Mouse (Mus musculus) thymus, postnatal 25 days (tissue): Measurements from ENCODE around the gene Rgs11.
"Not testable (repeated sequence)": the region's sequence is repeated elsewhere in the genome, so short reads cannot be mapped to it uniquely, and the experiment has no call there.

Source experiments
- DNase-seq: peaks from one replicate; pipeline ENCODE4 v3.0.0; 2022

The Rgs11 gene

DNA sequence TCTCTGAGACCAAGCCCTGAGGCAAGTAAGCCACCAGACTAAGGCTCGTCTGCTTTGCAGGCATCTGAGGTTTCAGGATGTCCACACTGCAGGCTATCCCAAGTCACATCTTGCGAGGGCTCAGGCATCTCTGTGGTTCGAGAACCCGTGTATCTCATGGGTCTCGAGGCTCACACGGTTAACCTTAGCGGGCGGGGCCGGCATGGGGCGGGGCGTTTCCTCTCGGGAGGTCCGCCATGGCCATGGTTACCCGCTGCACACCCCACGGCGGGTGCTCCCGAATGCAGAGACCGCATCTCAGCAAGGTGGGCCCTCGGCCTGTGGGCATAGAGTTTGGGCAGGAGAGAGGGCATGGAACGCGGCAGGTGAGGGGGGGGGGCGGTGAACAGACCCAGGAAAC, at the start of gene Rgs11:
Rgs11 (plus strand) TSS at position 215 of the 400 bp plus-strand sequence.
- peak; percentile 46 for DNase-seq

DNA sequence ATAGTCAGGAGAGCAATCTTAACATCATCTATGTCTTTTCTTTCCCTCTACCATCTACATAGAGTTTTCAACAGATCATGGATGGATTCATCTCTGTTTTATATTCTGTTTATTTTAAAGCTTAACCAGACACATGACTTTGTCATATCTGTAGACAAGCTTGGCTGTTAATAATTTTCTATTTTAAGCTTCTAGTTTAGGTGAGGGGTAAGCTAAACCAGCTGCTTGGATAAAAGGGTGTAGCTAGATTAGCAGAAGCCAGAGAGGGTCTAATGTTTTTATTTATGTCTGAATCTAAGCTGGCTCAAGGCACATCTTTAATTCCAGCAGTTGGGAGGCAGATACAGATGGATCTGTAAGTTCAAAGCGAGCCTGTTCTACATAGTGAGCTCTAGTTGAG, 40.0 kb upstream of the Rgs11 start:
- no peak for DNase-seq

DNA sequence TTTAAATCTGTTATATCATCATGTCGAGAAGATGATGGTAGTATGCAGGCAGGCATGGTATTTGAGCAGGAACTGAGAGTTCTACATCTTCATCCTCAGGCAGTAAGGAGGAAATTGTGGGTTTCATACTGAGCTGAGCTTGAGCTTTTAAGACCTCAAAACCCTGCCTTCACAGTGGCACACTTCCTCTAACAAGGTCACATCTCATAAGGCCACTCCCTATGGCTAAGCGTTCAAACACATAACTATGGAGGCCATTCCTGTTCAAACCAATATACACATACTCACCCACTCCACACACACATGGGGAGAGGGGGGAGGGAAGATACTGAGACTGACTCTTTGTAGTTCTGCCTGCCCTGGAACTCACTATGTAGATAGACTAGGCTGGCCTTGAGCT, 34.7 kb upstream of the Rgs11 start:
- DNase-seq = peak; percentile 40

DNA sequence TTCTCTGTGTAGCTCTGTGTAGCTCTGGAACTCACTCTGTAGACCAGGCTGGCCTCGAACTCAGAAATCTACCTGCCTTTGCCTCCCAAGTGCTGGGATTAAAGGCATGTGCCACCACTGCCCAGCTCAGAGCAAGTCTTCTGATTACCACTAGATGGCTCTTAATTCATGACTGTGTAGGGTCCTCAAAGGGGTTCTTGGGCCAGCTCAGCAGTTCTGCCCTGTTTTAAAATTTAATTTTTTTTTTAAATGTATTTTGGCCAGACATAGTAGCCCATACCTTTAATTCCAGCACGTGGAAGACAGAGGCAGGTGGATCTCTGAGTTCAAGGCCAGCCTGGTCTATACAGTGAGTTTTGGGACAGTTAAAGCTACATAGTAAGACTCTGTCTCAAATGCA, 27.5 kb upstream of the Rgs11 start:
- not testable (repeated sequence) for DNase-seq

DNA sequence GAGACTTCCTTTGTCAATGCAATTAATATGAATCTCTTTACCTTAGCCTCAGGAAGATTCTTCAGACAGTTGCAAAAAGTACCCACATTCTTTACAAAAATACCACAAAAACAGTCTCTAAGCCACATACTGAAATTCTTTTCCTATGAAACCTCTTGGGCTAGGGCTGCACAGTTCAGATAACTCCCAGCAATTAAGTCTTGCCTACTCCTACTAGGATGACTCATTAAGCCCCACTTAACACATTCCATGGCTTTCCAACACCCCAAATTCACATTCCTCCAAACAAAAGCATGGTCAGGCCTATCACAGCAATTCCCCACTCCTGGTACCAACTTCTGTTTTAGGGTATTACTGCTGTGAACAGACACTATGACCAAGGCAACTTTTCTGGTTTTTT, 24.1 kb upstream of the Rgs11 start:
- DNase-seq = no peak

DNA sequence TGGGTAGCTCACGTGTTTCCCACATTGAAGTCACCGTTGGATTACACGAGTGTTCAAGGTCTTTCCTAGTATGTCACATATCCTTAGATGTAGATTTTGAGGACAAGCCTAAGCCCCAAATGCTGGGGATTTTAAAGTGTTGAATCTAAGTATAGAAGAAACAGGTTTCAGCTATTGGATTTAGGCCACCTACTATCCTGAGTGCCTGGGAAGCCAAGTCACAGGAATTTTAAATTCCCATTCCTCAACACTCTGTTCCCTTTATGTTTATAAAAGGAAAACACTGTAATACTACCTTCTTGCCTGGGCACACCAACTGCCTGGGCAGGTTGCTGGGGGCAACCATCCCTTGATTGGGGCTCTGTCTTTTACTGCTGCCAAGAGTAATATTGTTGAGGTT, 21.6 kb upstream of the Rgs11 start:
- no peak for DNase-seq

DNA sequence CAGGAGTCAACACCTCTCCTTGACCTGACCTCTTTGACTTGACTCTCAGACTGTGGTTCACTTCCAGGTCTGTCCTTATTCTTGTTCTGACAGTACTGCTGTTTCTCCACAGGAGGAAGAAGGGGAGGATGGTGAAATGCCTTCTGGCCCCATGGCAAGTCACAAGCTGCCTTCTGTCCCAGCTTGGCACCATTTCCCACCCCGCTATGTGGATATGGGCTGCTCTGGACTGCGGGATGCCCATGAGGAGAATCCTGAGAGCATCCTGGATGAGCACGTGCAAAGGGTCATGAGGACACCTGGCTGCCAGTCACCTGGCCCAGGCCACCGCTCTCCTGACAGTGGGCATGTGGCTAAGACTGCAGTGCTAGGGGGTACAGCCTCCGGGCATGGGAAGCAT, 15.2 kb upstream of the Rgs11 start:
- no peak for DNase-seq

DNA sequence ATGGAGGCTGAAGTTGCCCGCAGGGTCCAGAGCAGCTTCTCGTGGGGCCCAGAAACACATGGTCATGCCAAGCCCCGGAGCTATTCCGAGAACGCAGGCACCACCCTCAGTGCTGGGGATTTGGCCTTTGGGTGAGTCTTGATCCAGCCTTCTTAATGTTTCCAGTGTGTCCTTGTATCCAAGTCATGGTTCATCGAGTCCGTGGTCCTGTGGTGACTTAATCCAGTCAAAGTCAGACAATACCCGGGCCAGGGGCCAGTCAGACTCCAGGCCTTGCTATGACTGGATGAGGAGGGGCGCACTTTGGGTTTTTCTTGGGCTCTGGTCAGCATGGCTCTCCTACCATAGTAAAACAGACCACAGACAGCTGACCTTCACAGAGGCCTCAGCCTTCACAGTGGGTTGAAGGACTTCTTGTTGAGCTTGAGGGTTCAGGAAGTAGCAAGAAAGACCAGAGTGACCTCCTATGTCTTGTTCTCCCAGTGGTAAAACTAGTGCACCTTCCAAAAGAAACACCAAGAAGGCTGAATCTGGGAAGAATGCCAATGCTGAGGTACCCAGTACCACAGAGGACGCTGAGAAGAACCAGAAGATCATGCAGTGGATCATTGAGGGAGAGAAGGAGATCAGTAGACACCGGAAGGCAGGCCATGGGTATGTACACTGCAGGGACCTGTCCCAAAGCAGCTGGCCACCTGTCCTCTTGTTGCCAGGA, 14.5 kb upstream of the Rgs11 start:
- no peak for DNase-seq

DNA sequence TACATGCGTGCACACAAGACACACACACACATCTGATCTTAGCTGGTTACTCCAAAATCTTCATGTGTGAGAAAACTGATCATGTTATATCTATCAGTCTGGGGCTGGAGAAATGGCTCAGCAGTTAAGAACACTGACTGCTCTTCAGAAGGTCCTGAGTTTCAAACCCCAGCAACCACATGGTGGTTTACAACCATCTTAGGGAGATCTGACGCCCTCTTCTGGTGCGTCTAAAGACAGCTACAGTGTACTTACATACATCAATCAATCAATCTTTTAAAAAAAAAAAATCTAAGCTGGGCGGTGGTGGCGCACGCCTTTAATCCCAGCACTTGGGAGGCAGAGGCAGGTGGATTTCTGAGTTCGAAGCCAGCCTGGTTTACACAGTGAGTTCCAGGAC, 11.3 kb upstream of the Rgs11 start:
- DNase-seq = not testable (repeated sequence)

DNA sequence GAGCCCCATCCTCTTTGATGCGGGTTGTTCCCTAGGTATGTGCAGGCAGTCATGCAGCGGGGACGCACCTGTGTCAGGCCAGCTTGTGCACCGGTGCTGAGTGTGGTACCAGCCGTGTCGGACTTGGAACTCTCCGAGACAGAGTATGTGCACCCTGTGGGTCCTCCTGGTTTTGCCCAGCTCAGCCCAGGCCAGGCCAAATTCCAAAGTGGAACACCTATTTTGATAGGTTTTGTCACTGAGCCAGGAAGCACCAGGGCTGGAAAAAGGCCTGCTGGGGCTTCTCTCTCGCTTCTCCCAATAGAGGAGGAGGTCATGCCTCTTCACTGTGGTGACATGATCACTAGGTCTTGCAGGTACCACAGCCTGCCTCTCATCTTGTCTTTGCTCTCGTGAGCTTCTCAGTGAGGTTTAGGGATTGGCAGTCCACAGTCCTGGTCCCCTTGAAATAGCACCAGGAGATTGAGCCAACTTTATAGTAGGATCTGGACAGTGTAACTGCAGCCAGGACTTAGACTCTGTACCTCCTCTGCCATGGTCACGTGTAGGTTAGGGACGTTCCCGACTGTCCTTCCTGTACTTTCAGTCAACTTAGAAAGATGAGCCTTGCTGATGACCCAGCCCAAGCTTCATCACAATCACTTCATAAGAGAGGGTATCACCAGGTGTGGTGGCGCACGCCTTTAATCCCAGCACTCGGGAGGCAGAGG, 10.1 kb upstream of the Rgs11 start:
- no peak for DNase-seq

DNA sequence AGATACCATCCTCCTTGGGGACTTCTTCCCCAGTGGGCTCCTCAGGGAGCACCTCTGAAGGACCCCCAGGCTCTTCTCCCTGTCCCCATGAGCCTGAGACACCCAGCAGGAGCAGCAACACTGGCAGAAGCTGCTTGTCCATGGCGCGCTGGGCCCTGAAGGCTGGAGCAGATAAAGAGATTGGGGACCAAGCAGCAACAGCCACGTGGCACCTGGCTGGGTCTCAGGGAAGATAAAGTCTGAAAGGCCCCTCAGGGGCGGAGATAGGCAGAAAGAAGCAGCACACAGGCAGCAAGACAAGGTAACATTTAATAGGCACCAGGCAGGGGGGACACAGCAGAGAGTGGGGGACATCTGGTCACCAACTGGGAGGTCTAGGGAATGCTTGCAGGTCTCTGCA, 3.9 kb upstream of the Rgs11 start, which contains the start of gene Pdia2:
Pdia2 (minus strand) TSS at position 196 of the 400 bp plus-strand sequence.
- no peak for DNase-seq

DNA sequence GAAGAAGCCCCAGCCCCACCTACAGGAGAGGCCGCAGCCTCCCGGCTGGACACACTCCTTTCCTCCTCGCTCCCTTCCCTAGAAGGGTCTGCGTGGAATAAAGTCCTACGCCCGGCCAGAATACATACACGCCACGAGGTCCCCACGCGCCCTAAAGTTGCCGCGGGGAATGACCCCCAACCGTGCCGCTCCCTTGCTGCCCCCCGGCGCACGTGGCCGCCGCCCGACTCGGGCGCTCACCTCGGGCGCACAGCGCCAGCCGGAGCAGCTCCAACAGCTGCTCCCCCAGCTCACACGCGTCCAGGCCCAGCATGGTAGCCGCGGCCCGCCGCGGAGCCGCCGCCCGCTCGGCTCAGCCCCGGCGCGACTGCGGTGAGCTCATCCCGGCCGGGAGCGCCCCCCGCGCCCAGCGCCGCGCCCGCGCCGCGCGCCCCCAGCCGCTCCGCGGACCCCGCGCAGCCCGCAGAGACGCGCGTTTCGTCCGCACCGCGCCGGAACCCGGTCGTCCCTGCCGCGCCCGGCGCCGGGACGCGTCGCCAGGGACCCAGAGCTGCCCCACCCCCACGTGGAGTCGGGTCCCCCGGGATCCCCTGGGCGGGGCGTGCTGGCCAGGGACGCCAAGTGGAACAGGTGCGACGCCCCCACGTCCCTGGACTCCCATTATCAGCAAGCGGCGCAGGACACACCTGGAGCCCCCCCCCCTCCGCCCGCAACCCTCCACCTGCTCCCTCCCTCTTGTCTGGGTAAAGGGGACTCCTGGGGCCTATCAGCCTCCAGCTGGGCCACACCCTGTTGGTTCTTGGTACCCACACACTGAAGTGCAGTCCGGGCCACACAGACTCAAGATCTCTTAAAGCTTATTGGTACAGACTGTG, 1.7 kb upstream of the Rgs11 start:
- peak; percentile 6 for DNase-seq

DNA sequence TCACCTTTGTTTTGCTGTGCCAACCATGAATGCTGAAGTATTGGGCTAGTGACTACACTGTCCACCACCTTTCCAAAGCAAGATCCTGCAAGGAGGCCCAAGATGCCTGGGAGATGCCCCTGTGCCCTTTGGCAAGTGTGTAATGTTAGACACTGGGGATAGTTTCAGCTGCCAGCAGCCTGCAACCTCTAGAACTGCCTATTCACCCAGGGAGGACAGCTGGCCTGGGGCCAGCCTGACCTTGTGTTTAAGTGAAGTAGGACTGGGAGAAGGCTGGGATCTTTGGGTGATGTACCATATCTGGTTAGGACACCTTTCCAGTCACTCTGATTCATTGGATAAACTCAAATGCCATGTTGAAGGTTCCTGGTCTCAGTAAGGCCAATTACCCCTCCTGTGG, 753 bp upstream of the Rgs11 start:
- DNase-seq = no peak

DNA sequence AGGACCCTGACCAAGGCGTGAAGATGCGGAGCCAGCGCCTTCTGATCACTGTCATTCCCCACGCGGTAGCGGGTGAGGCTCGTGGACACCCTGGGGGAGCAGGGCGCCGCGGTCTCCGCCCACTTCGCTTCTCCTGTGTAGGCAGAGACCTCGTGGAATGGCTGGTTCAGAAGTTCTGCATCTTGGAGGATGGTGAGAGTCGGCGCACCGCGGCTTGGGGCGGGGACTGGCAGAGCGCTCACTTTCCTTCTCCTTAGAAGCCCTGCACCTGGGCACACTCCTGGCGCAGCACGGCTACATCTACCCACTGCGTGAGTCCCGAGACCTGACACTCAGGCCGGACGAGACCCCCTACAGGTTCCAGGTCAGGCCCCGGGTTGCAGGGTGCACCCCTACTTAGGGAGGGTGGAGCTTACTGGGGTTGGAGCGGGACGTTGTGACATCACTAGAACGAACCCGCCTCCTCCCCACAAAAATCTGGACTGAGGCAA, 615 bp downstream of the Rgs11 start:
- peak; percentile 25 for DNase-seq

DNA sequence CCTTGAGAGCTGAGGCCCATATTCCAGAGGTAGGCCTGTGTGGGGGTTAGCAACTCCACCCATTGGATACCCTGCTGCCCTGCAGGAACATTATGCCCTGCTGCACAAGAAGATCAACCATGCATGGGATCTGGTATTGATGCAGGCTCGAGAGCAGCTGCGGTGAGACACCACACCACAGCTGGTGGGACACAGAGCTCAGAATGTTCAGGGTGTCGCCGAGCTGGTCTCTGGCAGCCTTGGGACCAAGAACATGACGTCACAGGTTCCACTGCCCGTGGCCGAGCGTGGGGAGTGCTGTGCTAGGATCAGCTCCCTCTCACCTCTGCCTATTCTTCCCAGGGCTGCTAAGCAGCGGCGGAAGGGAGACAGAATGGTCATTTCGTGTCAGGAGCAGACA, 2.0 kb downstream of the Rgs11 start:
- DNase-seq = no peak

DNA sequence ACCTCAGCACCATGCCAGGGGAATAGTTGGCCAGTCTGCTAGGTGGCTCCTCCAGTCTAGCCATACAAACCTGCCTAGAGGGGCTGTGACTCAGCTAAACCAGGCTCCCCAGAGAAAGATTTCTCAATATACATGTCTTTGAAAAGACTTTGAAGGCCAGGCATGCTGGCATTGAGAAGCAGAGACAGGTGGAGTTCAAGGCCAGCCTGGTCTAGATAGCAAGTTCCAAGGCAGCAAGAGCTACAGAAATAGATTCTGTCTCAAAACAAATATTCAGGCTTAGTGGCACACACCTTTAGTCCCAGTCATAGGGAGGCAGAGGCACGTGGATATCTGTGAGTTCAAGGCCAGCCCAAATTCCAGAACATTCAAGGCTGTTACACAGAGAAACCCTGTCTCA, 3.6 kb downstream of the Rgs11 start:
- no peak for DNase-seq

DNA sequence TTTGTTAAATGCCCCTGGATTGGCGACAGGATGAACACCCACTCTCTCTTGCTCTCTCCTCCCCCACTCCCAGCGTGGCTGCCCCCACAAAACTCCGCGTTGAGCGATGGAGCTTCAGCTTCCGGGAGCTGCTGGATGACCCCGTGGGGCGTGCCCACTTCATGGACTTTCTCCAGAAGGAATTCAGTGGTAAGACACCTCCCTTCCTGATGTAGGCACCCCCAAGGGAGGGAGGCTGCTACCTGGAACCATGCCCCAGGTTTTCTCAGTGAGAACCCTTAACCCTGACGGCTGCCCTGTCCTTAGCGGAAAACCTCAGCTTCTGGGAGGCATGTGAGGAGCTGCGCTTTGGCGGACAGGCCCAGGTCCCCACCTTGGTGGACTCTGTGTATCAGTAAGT, 4.9 kb downstream of the Rgs11 start, which contains the start of gene Arhgdig:
Arhgdig (minus strand) TSS at position 101 of the 400 bp plus-strand sequence.
- DNase-seq = no peak

DNA sequence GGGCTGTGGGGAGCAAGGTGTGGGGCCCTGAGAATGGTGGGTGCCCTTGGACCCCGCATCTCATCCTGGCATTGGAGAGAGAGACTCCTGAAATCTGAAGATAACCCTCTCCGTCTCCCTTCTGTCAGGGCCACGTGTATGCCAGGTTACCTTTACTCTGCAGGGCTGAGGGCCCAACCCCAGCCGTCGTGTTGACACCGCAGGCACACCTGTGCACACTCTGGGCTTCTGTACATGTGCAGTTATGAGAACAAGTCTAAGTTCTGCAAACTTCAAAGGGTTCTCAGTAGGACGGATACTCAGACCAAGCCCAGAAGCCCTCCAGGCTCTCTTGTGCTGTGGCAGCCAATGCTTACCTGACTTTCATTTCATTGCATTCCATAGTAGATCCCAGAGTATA, 9.5 kb downstream of the Rgs11 start:
- no peak for DNase-seq

DNA sequence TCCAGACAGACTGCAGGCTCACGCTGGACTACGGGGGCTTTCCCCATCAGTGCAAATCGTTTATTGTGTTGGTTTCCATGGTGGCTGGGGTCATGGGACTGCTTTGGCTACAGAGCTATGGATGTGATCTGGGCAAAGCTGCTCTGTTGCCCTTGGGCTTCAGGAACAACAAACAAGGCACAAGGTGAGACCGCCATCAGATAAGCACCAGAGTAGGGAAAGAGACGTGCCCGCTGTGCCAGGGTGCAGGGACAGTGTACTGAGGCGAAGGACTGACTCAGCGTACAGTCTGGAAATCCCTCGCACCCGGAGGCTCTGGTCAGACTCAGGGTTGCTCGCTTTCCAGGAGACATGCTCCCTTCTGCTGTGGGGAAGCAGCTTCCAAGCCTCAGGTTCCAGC, 9.9 kb downstream of the Rgs11 start:
- DNase-seq = no peak

DNA sequence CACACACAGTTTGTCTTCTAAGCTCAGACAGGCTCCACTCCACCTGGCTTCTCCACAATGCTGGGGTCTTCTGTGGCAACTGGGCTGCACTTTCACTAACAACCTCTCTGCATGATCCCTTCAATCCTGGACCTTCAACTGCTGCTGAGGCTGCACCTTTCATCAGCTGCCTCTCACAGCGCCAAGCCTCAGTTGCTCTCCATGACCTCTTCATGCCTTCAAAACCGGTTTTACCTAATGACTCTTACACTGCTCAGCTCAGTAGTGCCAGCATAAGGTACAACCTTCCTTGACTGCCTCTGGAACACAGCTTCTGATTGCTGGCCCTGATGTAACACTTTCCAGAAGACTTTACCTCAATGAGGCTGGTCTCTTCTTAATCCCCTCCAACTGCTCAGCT, 18.8 kb downstream of the Rgs11 start:
- DNase-seq = no peak

DNA sequence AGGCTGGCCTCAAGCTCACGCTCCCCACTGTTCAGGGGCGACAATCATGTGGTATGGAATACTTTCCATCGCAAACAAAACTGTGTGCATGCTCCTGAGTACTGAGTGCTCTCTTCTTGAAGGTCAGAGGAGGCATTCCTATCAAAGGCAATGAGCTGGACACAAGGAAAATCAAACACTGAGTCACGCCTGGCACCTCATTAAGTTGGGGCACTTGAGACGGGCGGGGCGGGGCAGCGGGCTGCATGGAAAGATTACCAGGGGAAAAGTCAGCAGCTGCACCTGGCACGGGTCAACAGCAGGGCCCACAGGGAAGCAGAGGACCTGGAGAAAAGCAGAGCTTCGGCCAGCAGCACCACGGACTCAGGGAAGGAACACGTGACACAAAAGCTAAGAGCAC, 22.4 kb downstream of the Rgs11 start:
- DNase-seq = no peak

DNA sequence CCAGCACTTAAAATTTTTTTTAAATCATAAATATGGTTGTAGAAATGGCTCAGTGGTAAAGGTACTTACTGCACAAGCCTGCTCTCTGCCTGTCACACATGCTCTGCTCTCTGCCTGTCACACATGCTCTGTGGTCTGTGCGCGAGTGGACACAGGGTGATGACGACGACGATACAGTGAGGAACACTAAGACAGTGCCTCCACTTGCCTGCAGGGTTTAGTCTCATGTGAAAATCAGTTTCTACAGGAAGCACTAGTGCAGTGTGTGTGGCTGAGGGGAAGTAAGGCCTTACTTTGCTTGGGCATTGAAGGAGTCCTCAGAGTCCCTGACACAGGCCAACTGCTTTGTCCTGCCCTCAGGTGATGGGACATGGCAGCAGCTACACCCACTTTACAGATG, 27.0 kb downstream of the Rgs11 start:
- DNase-seq = no peak

DNA sequence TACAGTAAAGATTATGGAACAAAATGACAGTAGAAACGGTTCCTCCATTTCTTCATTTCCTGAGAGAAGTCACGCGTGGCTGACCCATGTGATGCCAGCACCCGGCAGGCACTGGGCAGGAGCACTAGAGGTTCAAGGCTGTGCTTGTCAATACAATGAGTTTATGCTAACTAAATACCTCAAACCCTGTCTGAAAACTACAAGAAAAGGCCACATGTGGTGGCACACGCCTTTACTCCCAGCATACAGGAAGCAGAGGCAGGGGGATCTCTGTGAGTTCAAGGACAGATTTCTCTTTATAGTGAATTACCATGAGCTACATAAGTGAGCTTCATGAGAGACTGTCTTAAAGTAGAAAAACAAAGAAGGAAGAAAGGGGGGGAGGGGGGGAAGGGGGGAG, 28.4 kb downstream of the Rgs11 start:
- no peak for DNase-seq
